Mouse (Mus musculus) heart, postnatal 10 days (tissue): ENCODE data around the gene Prkn. TPM values are rescaled to one million over a fixed set of nuclear protein-coding genes. Genes with fewer than 3 reads are reported as not detected.

ENCODE experiments used
- DNase-seq, 2 experiments: peaks; one replicate each; pipeline ENCODE4 v3.0.0; 2021
- intact Hi-C: fragments of 180-260 bp; cut with DNase I; formaldehyde crosslinking; loops from one replicate; pipeline ENCODE4 v1.15.1; 2025
- total RNA-seq, 2 experiments: library from RNA; stranded (reverse); gene quantifications; 2 replicates each; pipeline ENCODE4 v1.2.3; 2021

Gene Prkn
- total RNA-seq, 2 experiments from 2014 or later = 9.1 to 11.0 TPM

- intact Hi-C loops = no loop called here
- DNase-seq = no peak
Measured at GRCm38 (mm10) chr17:11375461-11375860, 535.3 kb downstream of the Prkn start.

- intact Hi-C loops = no loop called here
- no peak for DNase-seq
Measured at GRCm38 (mm10) chr17:11383364-11383962, 543.3 kb downstream of the Prkn start.

DNA sequence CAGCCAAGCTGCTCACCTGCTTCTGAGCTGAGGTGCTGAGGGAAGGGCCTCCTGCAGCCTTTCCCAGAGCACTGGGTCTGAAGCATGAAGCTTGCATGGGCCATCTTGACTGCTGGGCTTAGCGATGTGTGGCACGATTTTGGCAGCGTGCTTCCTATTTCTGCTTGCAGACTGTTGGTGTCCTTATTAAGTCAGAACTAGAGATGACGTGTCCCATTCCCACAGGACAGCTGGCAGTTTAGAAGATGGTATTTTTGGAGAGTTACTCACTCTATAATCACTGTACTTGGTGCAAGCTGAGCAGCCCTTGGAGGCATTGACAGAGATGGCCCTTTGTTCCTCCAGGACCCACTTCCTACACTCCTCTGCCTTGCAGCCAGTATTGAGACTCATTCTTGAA, 545.1 kb downstream of the Prkn start:
- peak in 1 of 2 experiments; percentile 2 for DNase-seq
- intact Hi-C loops = no loop called here

DNA sequence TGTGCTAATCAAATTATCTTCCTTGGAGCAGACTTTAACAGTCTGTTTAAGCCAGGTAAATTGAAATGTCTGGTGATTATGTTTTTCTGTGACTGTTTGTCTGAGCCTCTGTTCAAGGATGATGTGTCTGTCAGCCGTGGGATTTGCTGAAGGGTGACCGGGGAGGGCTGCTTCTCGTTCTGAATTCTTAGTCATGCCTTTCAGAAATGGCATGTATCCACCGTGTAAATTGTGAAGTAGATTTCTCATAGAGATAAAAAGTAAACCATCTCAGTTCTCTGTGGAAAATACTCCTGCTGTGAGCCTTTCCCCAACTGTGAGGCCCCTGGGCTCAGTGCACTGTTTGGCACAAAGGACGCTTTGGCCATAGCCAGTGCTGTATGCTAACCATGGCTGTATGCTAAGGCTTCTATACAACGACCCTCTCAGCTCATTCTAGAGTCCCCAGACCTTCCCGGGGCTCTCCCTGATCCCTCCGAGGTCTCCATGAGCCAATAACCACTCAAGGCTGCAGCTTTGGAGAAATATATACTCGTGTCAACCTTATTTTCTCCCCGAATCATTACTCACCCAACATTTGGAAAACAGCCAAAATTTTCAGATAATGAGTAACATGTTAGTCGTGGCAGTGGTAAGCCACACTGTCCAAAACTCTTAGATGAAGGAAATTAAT, 552.6 kb downstream of the Prkn start:
- intact Hi-C loops = no loop called here
- no peak for DNase-seq

DNA sequence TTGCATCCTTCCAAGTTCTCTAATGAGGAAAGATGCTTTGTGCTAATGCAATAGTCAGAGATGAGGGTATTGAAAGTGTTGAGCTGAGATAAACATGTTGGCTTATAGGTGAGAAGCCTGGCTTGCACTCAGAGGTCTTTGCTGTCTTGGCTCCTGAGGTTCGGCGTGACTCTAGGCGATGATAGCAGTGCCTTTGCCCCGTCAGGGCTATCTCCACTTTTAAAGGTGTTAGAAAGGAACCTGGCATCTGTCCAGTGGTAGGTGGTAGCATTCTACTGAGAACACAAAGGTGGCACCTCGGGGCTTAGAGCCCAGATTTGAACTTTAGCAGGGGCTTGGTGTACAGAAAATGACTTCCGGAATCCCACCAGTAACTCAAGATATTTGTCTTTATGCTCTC, 554.4 kb downstream of the Prkn start:
- DNase-seq = peak; percentile 25 to 38
- intact Hi-C loops = no loop called here

DNA sequence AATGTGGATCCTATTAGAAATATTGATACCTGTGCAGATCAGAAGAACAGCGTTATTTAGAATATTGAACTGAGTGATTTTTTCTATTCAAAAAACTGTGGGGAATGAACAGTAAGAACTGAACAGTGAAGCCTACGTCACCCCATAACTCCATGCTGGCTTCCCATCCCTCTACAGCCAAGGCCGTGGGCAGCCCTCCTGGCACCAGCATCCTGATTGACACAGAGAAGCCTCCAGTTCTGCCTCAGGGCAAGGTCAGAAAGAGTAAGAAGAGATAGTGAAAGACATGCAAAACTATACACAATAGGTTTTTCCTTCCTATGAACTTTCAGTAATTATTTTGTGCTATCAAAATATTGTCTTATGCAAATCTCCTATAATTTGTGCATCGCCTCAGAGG, 557.5 kb downstream of the Prkn start:
- intact Hi-C loops = no loop called here
- DNase-seq = no peak

GRCm38 (mm10) chr17:11402225-11402875, 562.2 kb downstream of the Prkn start:
- intact Hi-C loops = no loop called here
- no peak for DNase-seq

- DNase-seq = no peak
- intact Hi-C loops = no loop called here
Measured at GRCm38 (mm10) chr17:11411414-11411813, 571.2 kb downstream of the Prkn start.

- intact Hi-C loops = no loop called here
Measured at GRCm38 (mm10) chr17:11413688-11414087, 573.5 kb downstream of the Prkn start.

GRCm38 (mm10) chr17:11414288-11414687, 574.1 kb downstream of the Prkn start:
- intact Hi-C loops = no loop called here
- no peak for DNase-seq

More at GRCm38 (mm10) chr17:11413688-11414087, 573.5 kb downstream of the Prkn start:
- no peak for DNase-seq

DNA sequence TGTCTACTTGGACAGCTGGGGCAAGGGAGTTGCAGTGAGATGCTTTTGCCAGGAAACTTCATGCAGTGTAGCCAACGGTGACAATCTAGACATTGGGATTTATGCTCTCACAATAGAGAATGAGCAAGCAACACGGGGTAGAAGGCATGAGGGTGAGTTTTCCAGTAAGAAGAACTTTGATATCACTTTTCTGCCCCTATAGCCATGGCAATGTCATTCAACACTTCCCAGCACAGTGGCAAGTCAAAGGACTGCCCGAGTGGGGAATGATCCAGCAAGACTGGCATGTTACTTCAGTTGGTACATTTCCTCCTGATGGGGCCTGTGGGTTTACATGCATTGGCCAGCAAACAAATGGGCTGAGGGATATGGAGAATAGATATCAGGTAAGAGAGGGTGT, 577.0 kb downstream of the Prkn start:
- no peak for DNase-seq
- intact Hi-C loops = no loop called here

DNA sequence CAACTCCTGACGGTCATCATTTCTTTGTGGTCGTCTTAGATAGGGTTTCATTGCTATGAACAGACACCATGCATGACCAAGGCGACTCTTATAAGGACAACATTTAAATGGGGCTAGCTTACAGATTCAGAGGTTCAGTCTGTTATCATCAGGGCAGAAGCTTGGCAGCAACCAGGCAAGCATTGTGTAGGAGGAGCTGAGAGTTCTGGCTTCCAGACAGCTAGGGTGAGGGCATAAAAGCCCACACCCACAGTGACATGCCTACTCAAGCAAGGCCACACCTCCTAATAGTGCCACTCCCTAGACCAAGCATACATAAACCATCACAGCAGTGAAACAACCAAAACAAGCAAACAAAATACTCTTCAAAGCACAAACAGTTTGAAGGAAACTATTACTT, 579.3 kb downstream of the Prkn start:
- DNase-seq = peak in 1 of 2 experiments; percentile 11

DNA sequence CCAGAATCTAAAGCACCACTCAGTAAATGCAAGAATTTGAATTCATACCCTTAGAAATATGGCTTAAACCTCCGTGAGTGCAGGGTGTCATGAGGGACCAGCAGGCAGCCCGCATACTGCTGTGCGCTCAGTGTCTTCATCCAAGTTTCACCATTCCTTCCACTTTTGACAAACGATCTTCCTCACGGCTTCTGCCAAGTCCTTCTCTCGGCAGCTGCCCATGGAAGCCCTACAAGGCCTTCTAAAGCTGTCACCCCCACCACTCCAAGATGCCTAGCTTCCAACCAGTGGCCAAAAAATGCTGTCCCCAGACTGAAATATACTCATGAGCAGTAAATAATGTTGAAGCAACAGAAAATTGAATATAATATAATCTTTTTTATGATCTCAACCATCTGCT, 580.7 kb downstream of the Prkn start:
- no peak for DNase-seq
- intact Hi-C loops = no loop called here

More for the DNA sequence above, 579.3 kb downstream of the Prkn start:
- intact Hi-C loops = no loop called here

DNA sequence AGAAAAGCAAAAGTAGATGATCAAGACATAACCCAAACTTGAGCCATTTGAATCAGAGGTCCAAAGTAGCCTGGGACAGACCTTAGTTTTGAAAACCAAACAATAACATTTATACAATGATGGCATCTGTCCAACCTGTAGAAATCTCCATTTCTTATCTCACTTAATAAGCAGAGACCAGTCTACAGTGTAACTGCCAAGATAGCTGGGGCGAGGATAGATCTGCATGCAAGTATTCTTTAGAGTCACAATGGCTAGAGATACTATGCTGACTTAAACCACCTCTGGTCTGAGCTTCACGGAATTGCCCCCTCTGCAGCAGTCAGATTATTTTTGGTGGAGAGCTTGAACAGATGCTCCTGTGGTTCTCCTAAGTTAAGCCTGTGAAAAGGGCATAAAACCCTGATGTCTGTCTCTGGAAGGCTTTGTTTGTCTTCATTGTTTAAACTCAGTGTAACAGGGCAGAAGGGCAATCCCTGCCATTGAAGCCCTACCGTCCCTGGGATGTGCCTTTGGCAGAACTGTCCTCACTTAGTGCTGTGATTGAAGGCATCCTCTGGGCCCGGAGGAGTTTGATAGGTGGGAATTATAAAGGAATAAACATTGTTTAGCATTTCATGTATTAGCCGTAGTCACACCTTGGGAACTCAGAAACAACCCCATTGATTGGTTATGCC, 581.2 kb downstream of the Prkn start:
- intact Hi-C loops = no loop called here
- DNase-seq = no peak

- DNase-seq = no peak
- intact Hi-C loops = no loop called here
Measured at GRCm38 (mm10) chr17:11431323-11431722, 591.1 kb downstream of the Prkn start.

DNA sequence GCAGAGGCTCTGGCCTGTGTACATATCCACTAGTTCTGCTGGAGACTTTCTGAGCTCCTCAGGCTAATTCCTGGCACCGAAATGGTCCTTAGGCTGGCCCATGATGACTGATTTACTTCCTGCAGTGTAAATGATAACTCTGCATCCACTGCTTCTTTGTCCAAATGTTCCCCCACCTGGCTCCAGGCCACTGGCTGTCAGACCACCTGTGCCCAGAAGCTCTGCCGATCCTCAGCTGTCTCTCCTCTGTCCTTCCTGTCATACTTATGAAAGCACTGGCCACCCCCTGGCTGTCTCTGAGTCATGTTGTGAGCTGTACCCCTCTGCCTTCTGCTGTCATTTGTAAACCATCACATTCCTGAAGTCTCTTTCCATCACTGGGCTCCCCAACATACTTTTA, 592.4 kb downstream of the Prkn start:
- DNase-seq = no peak
- intact Hi-C loops = no loop called here

- no peak for DNase-seq
- intact Hi-C loops = no loop called here
Measured at GRCm38 (mm10) chr17:11462721-11463120, 622.5 kb downstream of the Prkn start.

DNA sequence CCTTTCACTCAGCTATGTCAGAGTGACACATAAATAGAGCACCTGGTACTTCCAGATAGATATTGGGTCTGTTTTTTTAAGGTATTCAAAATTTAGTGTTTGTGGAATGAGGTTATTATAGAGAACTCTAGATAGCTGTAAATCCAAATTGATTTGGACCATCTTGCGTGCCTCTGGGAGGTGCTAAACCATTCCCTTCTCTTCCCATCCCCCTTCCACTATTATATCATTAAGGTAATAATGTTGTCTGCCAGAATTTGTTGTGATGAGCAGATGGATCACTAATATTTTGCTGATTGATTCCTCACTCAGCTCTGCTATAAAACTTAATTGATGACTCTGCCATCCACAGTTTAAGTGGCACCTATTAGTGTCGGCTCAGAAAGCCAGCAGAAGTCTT, 625.9 kb downstream of the Prkn start:
- intact Hi-C loops = no loop called here
- DNase-seq = no peak

DNA sequence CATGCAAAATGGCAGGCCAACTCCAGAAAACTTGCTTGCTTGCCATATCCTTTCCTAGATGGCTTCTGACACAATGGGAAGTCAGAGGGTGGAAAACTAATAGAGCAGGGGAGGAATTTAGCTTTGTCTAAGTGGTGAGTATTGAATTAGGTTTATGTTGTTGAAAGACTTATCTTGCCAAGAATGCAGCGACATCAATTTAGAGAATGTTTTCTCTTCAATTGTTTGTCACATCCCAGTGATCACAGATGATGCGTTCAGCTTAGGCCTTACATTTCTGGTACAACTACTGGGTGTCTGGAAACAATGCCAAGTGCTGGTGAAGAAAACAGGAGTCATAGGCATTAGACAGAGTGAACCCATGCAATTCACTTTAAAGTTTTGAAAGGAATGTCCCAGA, 628.4 kb downstream of the Prkn start:
- intact Hi-C loops = no loop called here

GRCm38 (mm10) chr17:11483032-11483431, 642.8 kb downstream of the Prkn start:
- intact Hi-C loops = no loop called here

More for the DNA sequence above, 628.4 kb downstream of the Prkn start:
- DNase-seq = no peak

DNA sequence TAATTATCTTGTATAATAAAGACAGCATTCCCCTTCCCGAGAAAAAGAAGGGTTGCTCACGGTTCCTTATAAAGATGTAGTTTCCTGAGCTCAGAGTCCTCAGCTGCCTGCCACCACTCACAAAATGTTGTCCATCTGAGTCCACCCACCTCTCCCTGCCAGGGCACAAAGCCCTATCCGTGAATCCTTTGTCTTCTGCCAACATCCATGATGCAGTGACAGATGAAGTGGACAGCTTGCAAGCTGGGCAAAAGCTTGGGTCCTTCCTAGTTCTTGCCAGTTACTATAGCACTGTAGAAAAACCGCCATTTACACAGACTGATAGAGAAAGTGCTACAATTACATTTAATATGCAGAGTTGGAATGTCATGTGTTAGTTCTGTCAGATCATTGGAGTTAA, 649.9 kb downstream of the Prkn start:
- intact Hi-C loops = no loop called here
- DNase-seq = no peak

More at GRCm38 (mm10) chr17:11483032-11483431, 642.8 kb downstream of the Prkn start:
- DNase-seq = no peak
